Mouse (Mus musculus): ENCODE data around the gene Prdm16. TPM values are rescaled to one million over a fixed set of nuclear protein-coding genes. Genes with fewer than 3 reads are reported as not detected.

Gene Prdm16
- polyA plus RNA-seq, 1 experiment from 2014 or later = 12.6 TPM

- Histone ChIP-seq H3K27ac (ENCODE audit: low read depth, low read length) (peak within 1 kb of the TSS; percentile 36; the same call in 1 of the 2 replicates), H3K4me3 (ENCODE audit: low read length) (peak within 1 kb of the TSS; percentile 26), H3K9me3 (ENCODE audit: control insufficient read depth, low read length) (no peaks in the 10 kb centered on the region), H3K36me3 (ENCODE audit: control insufficient read depth, insufficient read depth, low read length) (no peaks in the 10 kb centered on the region), H3K9ac (ENCODE audit: low read depth, low read length) (peak within 1 kb of the TSS; percentile 36; the same call in 1 of the 2 replicates), H3K27me3 (replicated peaks; ENCODE audit: control insufficient read depth, insufficient read depth, low read length) (0 out of 2 replicates have a peak, but pooled peaks cover 5% of the 10 kb centered on the region), H3K4me1 (ENCODE audit: control insufficient read depth, insufficient read depth, low read depth, low read length) (peaks cover 17% of the 10 kb centered on the region), H3K4me2 (ENCODE audit: low read length) (peak within 1 kb of the TSS; percentile 45)
- WGBS = 41% methylated on average over 12 of the region's 12 CpGs
- peak; percentile 82 for ATAC-seq
These were observed 300.9 kb downstream of the Prdm16 start, which contains the start of gene B230104I21Rik for GRCm38 (mm10) chr4:154335761-154336160. Gene B230104I21Rik (plus strand): TSS chr4:154336127.

GRCm38 (mm10) chr4:154334699-154335402 lies 301.8 kb downstream of the Prdm16 start:
- 0 out of 2 replicates have a peak, but pooled peaks have one; percentile 38 for ATAC-seq
- WGBS = 61% methylated on average over 45 of the region's 48 CpGs
- peak overlapping the region; percentile 45 for H3K4me2 ChIP-seq (ENCODE audit: low read length)
- peaks cover 17% of the 10 kb centered on the region for H3K4me1 ChIP-seq (ENCODE audit: control insufficient read depth, insufficient read depth, low read depth, low read length)
- no peaks in the 10 kb centered on the region for H3K9me3 ChIP-seq (ENCODE audit: control insufficient read depth, low read length)
- H3K27me3 ChIP-seq (replicated peaks; ENCODE audit: control insufficient read depth, insufficient read depth, low read length) = 0 out of 2 replicates have a peak, but pooled peaks cover 5% of the 10 kb centered on the region
- H3K27ac ChIP-seq (ENCODE audit: low read depth, low read length) = no peak overlapping the region
- H3K36me3 ChIP-seq (ENCODE audit: control insufficient read depth, insufficient read depth, low read length) = no peaks in the 10 kb centered on the region
- H3K4me3 ChIP-seq (ENCODE audit: low read length) = peak overlapping the region; percentile 26
- H3K9ac ChIP-seq (ENCODE audit: low read depth, low read length) = peak overlapping the region; percentile 36; the same call in 1 of the 2 replicates

- H3K27ac ChIP-seq (ENCODE audit: low read depth, low read length) = no peak overlapping the region
- H3K4me3 ChIP-seq (ENCODE audit: low read length) = no peak overlapping the region
- H3K9ac ChIP-seq (ENCODE audit: low read depth, low read length) = peak overlapping the region; percentile 28; the same call in 1 of the 2 replicates
- H3K36me3 ChIP-seq (ENCODE audit: control insufficient read depth, insufficient read depth, low read length) = no peaks in the 10 kb centered on the region
- H3K27me3 ChIP-seq (replicated peaks; ENCODE audit: control insufficient read depth, insufficient read depth, low read length) = peaks cover 7% of the 10 kb centered on the region; the same call in 1 of the 2 replicates
- H3K4me2 ChIP-seq (ENCODE audit: low read length) = no peak overlapping the region
- H3K4me1 ChIP-seq (ENCODE audit: control insufficient read depth, insufficient read depth, low read depth, low read length) = peaks cover 17% of the 10 kb centered on the region
- no peak for ATAC-seq
- H3K9me3 ChIP-seq (ENCODE audit: control insufficient read depth, low read length) = no peaks in the 10 kb centered on the region
- WGBS = 64% methylated on average over 8 of the region's 8 CpGs
These were observed 303.4 kb downstream of the Prdm16 start for GRCm38 (mm10) chr4:154333300-154333699.

GRCm38 (mm10) chr4:154331271-154331670 lies 305.4 kb downstream of the Prdm16 start:
- Histone ChIP-seq H3K27me3 (replicated peaks; ENCODE audit: control insufficient read depth, insufficient read depth, low read length) (peaks cover 6% of the 10 kb centered on the region; the same call in 1 of the 2 replicates), H3K36me3 (ENCODE audit: control insufficient read depth, insufficient read depth, low read length) (no peaks in the 10 kb centered on the region), H3K27ac (ENCODE audit: low read depth, low read length) (no peak overlapping the region), H3K4me1 (ENCODE audit: control insufficient read depth, insufficient read depth, low read depth, low read length) (peaks cover 11% of the 10 kb centered on the region), H3K4me2 (ENCODE audit: low read length) (no peak overlapping the region), H3K9me3 (ENCODE audit: control insufficient read depth, low read length) (no peaks in the 10 kb centered on the region), H3K9ac (ENCODE audit: low read depth, low read length) (no peak overlapping the region; the same call in 1 of the 2 replicates), H3K4me3 (ENCODE audit: low read length) (no peak overlapping the region)
- ATAC-seq = no peak
- WGBS = 30% methylated on average over 12 of the region's 12 CpGs

GRCm38 (mm10) chr4:154330001-154330400 lies 306.7 kb downstream of the Prdm16 start:
- Histone ChIP-seq H3K4me3 (ENCODE audit: low read length) (no peak overlapping the region), H3K36me3 (ENCODE audit: control insufficient read depth, insufficient read depth, low read length) (no peaks in the 10 kb centered on the region), H3K27ac (ENCODE audit: low read depth, low read length) (no peak overlapping the region), H3K9me3 (ENCODE audit: control insufficient read depth, low read length) (no peaks in the 10 kb centered on the region), H3K27me3 (replicated peaks; ENCODE audit: control insufficient read depth, insufficient read depth, low read length) (peaks cover 6% of the 10 kb centered on the region; the same call in 1 of the 2 replicates), H3K4me2 (ENCODE audit: low read length) (no peak overlapping the region), H3K9ac (ENCODE audit: low read depth, low read length) (no peak overlapping the region), H3K4me1 (ENCODE audit: control insufficient read depth, insufficient read depth, low read depth, low read length) (peaks cover 6% of the 10 kb centered on the region; the same call in 1 of the 2 replicates)
- 89% methylated on average over 7 of the region's 7 CpGs for WGBS
- ATAC-seq = no peak

GRCm38 (mm10) chr4:154328836-154329235 lies 307.8 kb downstream of the Prdm16 start:
- Histone ChIP-seq H3K9me3 (ENCODE audit: control insufficient read depth, low read length) (no peaks in the 10 kb centered on the region), H3K27ac (ENCODE audit: low read depth, low read length) (no peak overlapping the region), H3K4me2 (ENCODE audit: low read length) (peak overlapping the region; percentile 33), H3K36me3 (ENCODE audit: control insufficient read depth, insufficient read depth, low read length) (no peaks in the 10 kb centered on the region), H3K27me3 (replicated peaks; ENCODE audit: control insufficient read depth, insufficient read depth, low read length) (peaks cover 5% of the 10 kb centered on the region; the same call in 1 of the 2 replicates), H3K4me1 (ENCODE audit: control insufficient read depth, insufficient read depth, low read depth, low read length) (peaks cover 6% of the 10 kb centered on the region; the same call in 1 of the 2 replicates), H3K9ac (ENCODE audit: low read depth, low read length) (no peak overlapping the region), H3K4me3 (ENCODE audit: low read length) (no peak overlapping the region)
- 2% methylated on average over 6 of the region's 6 CpGs for WGBS
- peak; percentile 80 for ATAC-seq

GRCm38 (mm10) chr4:154328431-154328830 lies 308.2 kb downstream of the Prdm16 start:
- no peak overlapping the region for H3K27ac ChIP-seq (ENCODE audit: low read depth, low read length)
- no peak overlapping the region for H3K9ac ChIP-seq (ENCODE audit: low read depth, low read length)
- H3K4me1 ChIP-seq (ENCODE audit: control insufficient read depth, insufficient read depth, low read depth, low read length) = peaks cover 6% of the 10 kb centered on the region; the same call in 1 of the 2 replicates
- no peak; the same call in 1 of the 2 replicates for ATAC-seq
- H3K9me3 ChIP-seq (ENCODE audit: control insufficient read depth, low read length) = no peaks in the 10 kb centered on the region
- peak overlapping the region; percentile 33 for H3K4me2 ChIP-seq (ENCODE audit: low read length)
- WGBS = 6% methylated on average over 19 of the region's 20 CpGs
- H3K27me3 ChIP-seq (replicated peaks; ENCODE audit: control insufficient read depth, insufficient read depth, low read length) = peaks cover 4% of the 10 kb centered on the region; the same call in 1 of the 2 replicates
- H3K4me3 ChIP-seq (ENCODE audit: low read length) = no peak overlapping the region
- H3K36me3 ChIP-seq (ENCODE audit: control insufficient read depth, insufficient read depth, low read length) = no peaks in the 10 kb centered on the region

- Histone ChIP-seq H3K4me2 (ENCODE audit: low read length) (no peak overlapping the region), H3K27ac (ENCODE audit: low read depth, low read length) (no peak overlapping the region), H3K9me3 (ENCODE audit: control insufficient read depth, low read length) (no peaks in the 10 kb centered on the region), H3K4me3 (ENCODE audit: low read length) (no peak overlapping the region), H3K9ac (ENCODE audit: low read depth, low read length) (no peak overlapping the region), H3K4me1 (ENCODE audit: control insufficient read depth, insufficient read depth, low read depth, low read length) (no peaks in the 10 kb centered on the region), H3K27me3 (replicated peaks; ENCODE audit: control insufficient read depth, insufficient read depth, low read length) (peaks cover 4% of the 10 kb centered on the region), H3K36me3 (ENCODE audit: control insufficient read depth, insufficient read depth, low read length) (no peaks in the 10 kb centered on the region)
- ATAC-seq = no peak
- 53% methylated on average over 4 of the region's 4 CpGs for WGBS
These were observed 311.3 kb downstream of the Prdm16 start for GRCm38 (mm10) chr4:154325410-154325809.

GRCm38 (mm10) chr4:154313622-154313967 lies 323.1 kb downstream of the Prdm16 start:
- no peak for ATAC-seq
- H3K27me3 ChIP-seq (replicated peaks; ENCODE audit: control insufficient read depth, insufficient read depth, low read length) = no peaks in the 10 kb centered on the region
- no peak overlapping the region for H3K4me2 ChIP-seq (ENCODE audit: low read length)
- H3K36me3 ChIP-seq (ENCODE audit: control insufficient read depth, insufficient read depth, low read length) = no peaks in the 10 kb centered on the region
- H3K4me3 ChIP-seq (ENCODE audit: low read length) = no peak overlapping the region
- H3K9ac ChIP-seq (ENCODE audit: low read depth, low read length) = no peak overlapping the region
- 72% methylated on average over 11 of the region's 11 CpGs for WGBS
- no peaks in the 10 kb centered on the region for H3K4me1 ChIP-seq (ENCODE audit: control insufficient read depth, insufficient read depth, low read depth, low read length)
- no peaks in the 10 kb centered on the region for H3K9me3 ChIP-seq (ENCODE audit: control insufficient read depth, low read length)
- peak overlapping the region; percentile 44; the same call in 1 of the 2 replicates for H3K27ac ChIP-seq (ENCODE audit: low read depth, low read length)

Data from hindbrain, embryonic 16.5 days (tissue).